Mouse (Mus musculus): Measurements from ENCODE around the gene Cdk5r1. TPM values are rescaled to one million over a fixed set of nuclear protein-coding genes. Genes with fewer than 3 reads are reported as not detected.

Gene Cdk5r1
- polyA plus RNA-seq, 1 experiment = 97.4 TPM

- TF ChIP-seq POLR2A (IDR thresholded peaks at IDR 0.05; ENCODE audit: insufficient read depth, low read depth, low read length) (no peak), CTCF (IDR thresholded peaks at IDR 0.05; ENCODE audit: insufficient read depth, low read depth, low read length) (no peak)
- Histone ChIP-seq H3K27ac (ENCODE audit: insufficient read depth, low read depth, low read length) (peak overlapping the region; percentile 96), H3K4me3 (ENCODE audit: insufficient read depth, low read depth, low read length) (peak overlapping the region; percentile 96), H3K4me1 (ENCODE audit: control insufficient read depth, insufficient read depth, low read length) (peaks cover 36% of the 10 kb centered on the region)
- 18% methylated on average over 5 of the region's 5 CpGs for WGBS
Measured at GRCm38 (mm10) chr11:80479425-80479824, 2.6 kb downstream of the Cdk5r1 start.

GRCm38 (mm10) chr11:80479906-80480866, 3.4 kb downstream of the Cdk5r1 start:
- TF ChIP-seq POLR2A (IDR thresholded peaks at IDR 0.05; ENCODE audit: insufficient read depth, low read depth, low read length) (0 out of 2 replicates have a peak, but pooled peaks have one; percentile 22), CTCF (IDR thresholded peaks at IDR 0.05; ENCODE audit: insufficient read depth, low read depth, low read length) (no peak)
- peaks cover 38% of the 10 kb centered on the region for H3K4me1 ChIP-seq (ENCODE audit: control insufficient read depth, insufficient read depth, low read length)
- H3K4me3 ChIP-seq (ENCODE audit: insufficient read depth, low read depth, low read length) = peak overlapping the region; percentile 96
- WGBS = 20% methylated on average over 31 of the region's 31 CpGs
- peak overlapping the region; percentile 92 for H3K27ac ChIP-seq (ENCODE audit: insufficient read depth, low read depth, low read length)

GRCm38 (mm10) chr11:80481409-80482050, 4.7 kb downstream of the Cdk5r1 start:
- H3K4me3 ChIP-seq (ENCODE audit: insufficient read depth, low read depth, low read length) = peak overlapping the region; percentile 58
- TF ChIP-seq CTCF (IDR thresholded peaks at IDR 0.05; ENCODE audit: insufficient read depth, low read depth, low read length) (no peak), POLR2A (IDR thresholded peaks at IDR 0.05; ENCODE audit: insufficient read depth, low read depth, low read length) (no peak)
- WGBS = 25% methylated on average over 13 of the region's 13 CpGs
- H3K4me1 ChIP-seq (ENCODE audit: control insufficient read depth, insufficient read depth, low read length) = peaks cover 50% of the 10 kb centered on the region
- peak overlapping the region; percentile 95 for H3K27ac ChIP-seq (ENCODE audit: insufficient read depth, low read depth, low read length)

- peak overlapping the region; percentile 15 for H3K4me3 ChIP-seq (ENCODE audit: insufficient read depth, low read depth, low read length)
- 36% methylated on average over 10 of the region's 10 CpGs for WGBS
- H3K4me1 ChIP-seq (ENCODE audit: control insufficient read depth, insufficient read depth, low read length) = peaks cover 53% of the 10 kb centered on the region
- TF ChIP-seq POLR2A (IDR thresholded peaks at IDR 0.05; ENCODE audit: insufficient read depth, low read depth, low read length) = no peak
- TF ChIP-seq CTCF (IDR thresholded peaks at IDR 0.05; ENCODE audit: insufficient read depth, low read depth, low read length) = no peak
- peak overlapping the region; percentile 97 for H3K27ac ChIP-seq (ENCODE audit: insufficient read depth, low read depth, low read length)
Measured at GRCm38 (mm10) chr11:80482347-80482746, 5.5 kb downstream of the Cdk5r1 start.

- Histone ChIP-seq H3K4me1 (ENCODE audit: control insufficient read depth, insufficient read depth, low read length) (peaks cover 56% of the 10 kb centered on the region), H3K27ac (ENCODE audit: insufficient read depth, low read depth, low read length) (peak overlapping the region; percentile 97), H3K4me3 (ENCODE audit: insufficient read depth, low read depth, low read length) (peak overlapping the region; percentile 15)
- WGBS = 31% methylated on average over 7 of the region's 7 CpGs
- TF ChIP-seq POLR2A (IDR thresholded peaks at IDR 0.05; ENCODE audit: insufficient read depth, low read depth, low read length) (no peak), CTCF (IDR thresholded peaks at IDR 0.05; ENCODE audit: insufficient read depth, low read depth, low read length) (no peak)
Measured at GRCm38 (mm10) chr11:80482921-80483320, 6.1 kb downstream of the Cdk5r1 start.

DNA sequence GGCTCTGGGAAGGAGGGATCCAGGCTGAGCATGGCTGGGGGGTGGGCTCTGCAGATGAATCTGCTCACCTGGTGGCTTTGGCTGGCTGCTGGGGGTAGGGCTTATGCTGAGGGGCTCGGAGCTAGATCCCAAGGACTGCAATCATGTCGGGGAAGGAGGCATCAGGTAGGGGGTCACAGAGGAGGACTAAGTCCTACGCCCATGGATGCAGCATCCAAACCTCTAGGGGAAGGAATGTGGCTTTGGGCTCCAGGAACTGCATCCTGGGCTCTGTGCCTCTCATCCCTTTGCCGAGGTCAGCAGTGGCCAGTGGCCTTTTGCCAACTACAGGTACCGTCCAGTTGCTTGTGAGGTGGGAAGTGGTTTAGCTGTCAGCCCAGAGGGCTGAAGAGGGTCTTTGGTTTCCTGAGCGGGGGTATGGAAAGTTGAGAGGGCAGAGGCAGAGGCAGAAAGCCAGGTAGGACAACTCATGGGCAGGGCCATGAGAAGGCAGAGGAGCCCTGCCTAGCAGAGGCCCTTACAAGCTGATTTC, 6.8 kb downstream of the Cdk5r1 start:
- H3K4me3 ChIP-seq (ENCODE audit: insufficient read depth, low read depth, low read length) = peak overlapping the region; percentile 26
- WGBS = 49% methylated on average over 6 of the region's 6 CpGs
- H3K27ac ChIP-seq (ENCODE audit: insufficient read depth, low read depth, low read length) = peak overlapping the region; percentile 97
- TF ChIP-seq POLR2A (IDR thresholded peaks at IDR 0.05; ENCODE audit: insufficient read depth, low read depth, low read length) = 0 out of 2 replicates have a peak, but pooled peaks have one; percentile 2
- no peak for TF ChIP-seq CTCF (IDR thresholded peaks at IDR 0.05; ENCODE audit: insufficient read depth, low read depth, low read length)
- H3K4me1 ChIP-seq (ENCODE audit: control insufficient read depth, insufficient read depth, low read length) = peaks cover 60% of the 10 kb centered on the region

- Histone ChIP-seq H3K27ac (ENCODE audit: insufficient read depth, low read depth, low read length) (peak overlapping the region; percentile 97), H3K4me1 (ENCODE audit: control insufficient read depth, insufficient read depth, low read length) (peaks cover 64% of the 10 kb centered on the region), H3K4me3 (ENCODE audit: insufficient read depth, low read depth, low read length) (peak overlapping the region; percentile 26)
- WGBS = 10% methylated on average over 12 of the region's 12 CpGs
- TF ChIP-seq CTCF (IDR thresholded peaks at IDR 0.05; ENCODE audit: insufficient read depth, low read depth, low read length) = no peak
- TF ChIP-seq POLR2A (IDR thresholded peaks at IDR 0.05; ENCODE audit: insufficient read depth, low read depth, low read length) = peak; percentile 48; the same call in 1 of the 2 replicates
Measured at GRCm38 (mm10) chr11:80484191-80484791, 7.5 kb downstream of the Cdk5r1 start.

- WGBS = 29% methylated on average over 9 of the region's 9 CpGs
- Histone ChIP-seq H3K4me1 (ENCODE audit: control insufficient read depth, insufficient read depth, low read length) (peaks cover 72% of the 10 kb centered on the region), H3K27ac (ENCODE audit: insufficient read depth, low read depth, low read length) (peak overlapping the region; percentile 97), H3K4me3 (ENCODE audit: insufficient read depth, low read depth, low read length) (no peak overlapping the region)
- TF ChIP-seq CTCF (IDR thresholded peaks at IDR 0.05; ENCODE audit: insufficient read depth, low read depth, low read length) (no peak), POLR2A (IDR thresholded peaks at IDR 0.05; ENCODE audit: insufficient read depth, low read depth, low read length) (no peak)
Measured at GRCm38 (mm10) chr11:80485120-80485551, 8.3 kb downstream of the Cdk5r1 start.
